Mouse (Mus musculus) neural tube, embryonic 12.5 days (tissue): ENCODE measurements around the gene Cfi. TPM values are rescaled to one million over a fixed set of nuclear protein-coding genes. Genes with fewer than 3 reads are reported as not detected.
A peak's percentile ranks its signal among the peaks of the same experiment; 100 is the strongest.

Experiments used
- ATAC-seq: fragments of 200-750 bp; cut with Nextera tagmentation; 2 replicates; pipeline ENCODE4 v1.8.0; 2017; ENCODE audit warnings: low read depth, mild to moderate bottlenecking, moderate TSS enrichment, moderate library complexity; ENCODE audit not compliant: low FRiP score
- H3K27ac ChIP-seq: fragments of 300-500 bp; sonication (generic); 2 replicates; pipeline ENCODE4 v1.5.1; 2016
- H3K27me3 ChIP-seq: fragments of 300-500 bp; sonication (generic); replicated peaks from 2 replicates; pipeline ENCODE4 v1.6.1; 2016; ENCODE audit warnings: mild to moderate bottlenecking
- H3K36me3 ChIP-seq: fragments of 300-500 bp; sonication (generic); 2 replicates; pipeline ENCODE4 v1.6.1; 2016; ENCODE audit warnings: mild to moderate bottlenecking
- H3K4me1 ChIP-seq: fragments of 300-500 bp; sonication (generic); 2 replicates; pipeline ENCODE4 v1.6.1; 2016
- H3K4me2 ChIP-seq: fragments of 300-500 bp; sonication (generic); replicated peaks from 2 replicates; pipeline ENCODE4 v1.6.1; 2016; ENCODE audit warnings: mild to moderate bottlenecking
- H3K4me3 ChIP-seq: fragments of 300-500 bp; sonication (generic); 2 replicates; pipeline ENCODE4 v1.5.1; 2016
- H3K9ac ChIP-seq: fragments of 300-500 bp; sonication (generic); 2 replicates; pipeline ENCODE4 v1.6.1; 2016; ENCODE audit warnings: mild to moderate bottlenecking
- H3K9me3 ChIP-seq: fragments of 300-500 bp; sonication (generic); 2 replicates; pipeline ENCODE4 v1.6.1; 2016; ENCODE audit warnings: mild to moderate bottlenecking
- WGBS: fragments of 180-500 bp; shearing (Covaris S2); methylation state at CpG from one replicate; pipeline ENCODE4 v1.1.7; 2016; 5-methylcytosine and 5-hydroxymethylcytosine counted together
- polyA plus RNA-seq: library from polyadenylated mRNA; unstranded; fragments of >200 nt; fragmentation: Nextera tagmentation; extraction: Ambion mirVana; gene quantifications from 2 replicates; pipeline ENCODE4 v1.2.1, GENCODE M21; 2016

The Cfi gene
- polyA plus RNA-seq, 1 experiment from 2014 or later, result 0.32 TPM

GRCm38 (mm10) chr3:129903866-129904265 lies 68.2 kb downstream of the Cfi start:
- ATAC-seq, result no peak
- Histone ChIP-seq H3K36me3 (peaks cover 2% of the 10 kb centered on the region; the same call in 1 of the 2 replicates), H3K4me1 (peaks cover 10% of the 10 kb centered on the region), H3K9ac (no peak overlapping the region), H3K4me2 (no peak overlapping the region), H3K27ac (no peak overlapping the region), H3K9me3 (no peaks in the 10 kb centered on the region), H3K4me3 (no peak overlapping the region), H3K27me3 (no peaks in the 10 kb centered on the region)
- WGBS, result 89% methylated on average over 8 of the region's 8 CpGs

GRCm38 (mm10) chr3:129904381-129905132 lies 68.9 kb downstream of the Cfi start:
- 87% methylated on average over 7 of the region's 7 CpGs for WGBS

GRCm38 (mm10) chr3:129912025-129912424 lies 76.3 kb downstream of the Cfi start:
- Histone ChIP-seq H3K36me3 (peaks cover 24% of the 10 kb centered on the region), H3K4me1 (no peaks in the 10 kb centered on the region), H3K9ac (no peak overlapping the region), H3K4me3 (no peak overlapping the region), H3K4me2 (no peak overlapping the region), H3K9me3 (no peaks in the 10 kb centered on the region), H3K27ac (no peak overlapping the region), H3K27me3 (no peaks in the 10 kb centered on the region)
- 96% methylated on average over 14 of the region's 14 CpGs for WGBS
- ATAC-seq, result no peak

More at GRCm38 (mm10) chr3:129904381-129905132, 68.9 kb downstream of the Cfi start:
- no peak overlapping the region for H3K9ac ChIP-seq
- no peaks in the 10 kb centered on the region for H3K9me3 ChIP-seq
- H3K4me3 ChIP-seq, result no peak overlapping the region
- H3K27me3 ChIP-seq, result no peaks in the 10 kb centered on the region
- peaks cover 10% of the 10 kb centered on the region for H3K4me1 ChIP-seq
- no peak overlapping the region for H3K27ac ChIP-seq
- no peak overlapping the region for H3K4me2 ChIP-seq
- no peak for ATAC-seq
- peaks cover 9% of the 10 kb centered on the region for H3K36me3 ChIP-seq

GRCm38 (mm10) chr3:129913241-129913640 lies 77.6 kb downstream of the Cfi start:
- no peaks in the 10 kb centered on the region for H3K9me3 ChIP-seq
- peaks cover 24% of the 10 kb centered on the region for H3K36me3 ChIP-seq
- H3K4me3 ChIP-seq, result no peak overlapping the region
- H3K9ac ChIP-seq, result no peak overlapping the region
- H3K4me1 ChIP-seq, result no peaks in the 10 kb centered on the region
- H3K4me2 ChIP-seq, result no peak overlapping the region
- no peaks in the 10 kb centered on the region for H3K27me3 ChIP-seq
- 91% methylated on average over 13 of the region's 13 CpGs for WGBS
- H3K27ac ChIP-seq, result no peak overlapping the region
- ATAC-seq, result no peak

GRCm38 (mm10) chr3:129917424-129917823 lies 81.7 kb downstream of the Cfi start:
- H3K4me2 ChIP-seq, result no peak overlapping the region
- H3K27ac ChIP-seq, result no peak overlapping the region
- H3K4me1 ChIP-seq, result no peaks in the 10 kb centered on the region
- peaks cover 8% of the 10 kb centered on the region for H3K36me3 ChIP-seq
- no peaks in the 10 kb centered on the region for H3K27me3 ChIP-seq
- no peak for ATAC-seq
- WGBS, result 84% methylated on average over 3 of the region's 3 CpGs
- H3K4me3 ChIP-seq, result no peak overlapping the region
- no peak overlapping the region for H3K9ac ChIP-seq
- H3K9me3 ChIP-seq, result no peaks in the 10 kb centered on the region

GRCm38 (mm10) chr3:129918434-129918833 lies 82.8 kb downstream of the Cfi start:
- Histone ChIP-seq H3K27ac (no peak overlapping the region), H3K36me3 (peaks cover 8% of the 10 kb centered on the region), H3K4me2 (no peak overlapping the region), H3K4me3 (no peak overlapping the region), H3K9me3 (no peaks in the 10 kb centered on the region), H3K4me1 (no peaks in the 10 kb centered on the region), H3K9ac (no peak overlapping the region), H3K27me3 (no peaks in the 10 kb centered on the region)
- WGBS, result 16% methylated on average over 13 of the region's 13 CpGs
- peak; percentile 63 for ATAC-seq

- no peaks in the 10 kb centered on the region for H3K27me3 ChIP-seq
- H3K27ac ChIP-seq, result no peak overlapping the region
- no peaks in the 10 kb centered on the region for H3K36me3 ChIP-seq
- no peaks in the 10 kb centered on the region for H3K4me1 ChIP-seq
- H3K4me2 ChIP-seq, result no peak overlapping the region
- WGBS, result 94% methylated on average over 7 of the region's 7 CpGs
- no peak for ATAC-seq
- no peaks in the 10 kb centered on the region for H3K9me3 ChIP-seq
- no peak overlapping the region for H3K4me3 ChIP-seq
- no peak overlapping the region for H3K9ac ChIP-seq
These were observed 87.9 kb downstream of the Cfi start for GRCm38 (mm10) chr3:129923581-129923980.

Other genes starting within 250 kb of the Cfi start
- gene Egf, start 80.6 kb upstream of the Cfi start, polyA plus RNA-seq, result 1.8 and 1.9 TPM in 2 replicates
- not detected in 2 replicates for gene Lrit3, start 31.9 kb upstream of the Cfi start, polyA plus RNA-seq
- gene Rrh, start 13.3 kb upstream of the Cfi start, polyA plus RNA-seq, result 0.13 TPM in 1 of 2 replicates, not detected in the other
- gene Gar1, start 4.5 kb upstream of the Cfi start, polyA plus RNA-seq, result 86.9 and 88.4 TPM in 2 replicates
- 22.6 and 24.4 TPM in 2 replicates for gene Pla2g12a, start 42.7 kb downstream of the Cfi start, polyA plus RNA-seq
- 53.2 and 54.6 TPM in 2 replicates for gene Casp6, start 65.5 kb downstream of the Cfi start, polyA plus RNA-seq
- gene Mcub, start 134.3 kb downstream of the Cfi start, polyA plus RNA-seq, result 2.0 and 2.6 TPM in 2 replicates
- gene Sec24b, start 225.7 kb downstream of the Cfi start, polyA plus RNA-seq, result 33.0 and 35.0 TPM in 2 replicates